Mouse (Mus musculus) liver, embryonic 14.5 days (tissue): ENCODE measurements around the gene Tiam2.

Experiments used
- CTCF ChIP-seq: IDR thresholded peaks from 2 replicates; pipeline ENCODE4 v1.5.1; 2016; ENCODE audit warnings: antibody characterized with exemption, low read depth, control low read depth
- EP300 ChIP-seq: IDR thresholded peaks from 2 replicates; pipeline ENCODE4 v1.6.1; 2016; ENCODE audit warnings: antibody characterized with exemption, low read depth

- TF ChIP-seq CTCF: no peak
- no peak for TF ChIP-seq EP300
These were observed 172.2 kb downstream of the Tiam2 start for GRCm38 (mm10) chr17:3498580-3498979.
